Mouse (Mus musculus) urinary bladder, postnatal 10 days (tissue): Measurements from ENCODE around the gene Fanca.

Experiments
- DNase-seq: peaks from one replicate; pipeline ENCODE4 v3.0.0; 2022; ENCODE audit warnings: low spot score

Fanca gene

GRCm38 (mm10) chr8:123318467-123318911, at the start of gene Fanca:
Gene Fanca, minus strand, starts transcription at chr8:123318576.
- DNase-seq: peak; percentile 64

GRCm38 (mm10) chr8:123361082-123361739, 42.8 kb upstream of the Fanca start:
- DNase-seq: no peak

GRCm38 (mm10) chr8:123353216-123353615, 34.8 kb upstream of the Fanca start:
- DNase-seq: no peak

DNA sequence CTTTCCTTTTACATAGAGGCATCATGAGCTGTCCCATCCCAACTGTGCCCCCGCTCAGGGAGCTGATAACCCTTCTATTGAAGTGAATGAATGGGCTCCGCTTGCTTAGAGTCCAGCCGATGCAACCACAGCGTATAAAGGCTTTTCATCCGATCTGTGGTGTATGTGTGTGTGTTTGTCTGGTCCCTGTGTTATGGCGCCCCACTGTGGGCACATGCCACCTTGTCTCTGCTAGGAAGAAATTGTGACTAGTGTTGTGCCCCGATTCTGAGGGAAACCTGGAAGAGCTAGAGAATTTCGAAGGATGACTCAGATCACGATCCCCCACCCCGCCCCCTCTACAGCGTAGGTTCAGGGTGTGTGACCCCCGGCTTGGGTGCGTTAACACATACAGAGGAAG, 34.4 kb upstream of the Fanca start:
- no peak for DNase-seq

- DNase-seq: no peak
Measured at GRCm38 (mm10) chr8:123352118-123352517, 33.7 kb upstream of the Fanca start.

DNA sequence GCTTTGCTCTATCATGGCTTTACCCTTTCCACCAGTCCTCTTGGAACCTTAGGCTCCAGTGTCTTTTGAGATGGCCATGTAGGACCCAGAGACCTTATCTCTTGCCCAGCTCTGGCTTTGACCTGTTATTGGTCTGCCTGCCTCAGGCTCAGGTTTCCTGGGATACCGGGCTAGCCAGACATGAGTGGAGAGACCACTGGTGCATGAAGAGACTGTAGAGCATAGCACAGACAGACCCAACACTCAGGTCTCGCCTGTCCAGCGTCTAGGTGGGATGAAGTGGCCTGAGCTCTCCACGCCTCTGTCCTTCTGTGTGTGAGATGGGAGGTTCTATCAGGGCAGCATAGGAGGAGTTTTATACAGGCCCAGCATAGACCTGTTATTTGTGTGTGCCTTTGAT, 30.7 kb upstream of the Fanca start:
- no peak for DNase-seq

DNA sequence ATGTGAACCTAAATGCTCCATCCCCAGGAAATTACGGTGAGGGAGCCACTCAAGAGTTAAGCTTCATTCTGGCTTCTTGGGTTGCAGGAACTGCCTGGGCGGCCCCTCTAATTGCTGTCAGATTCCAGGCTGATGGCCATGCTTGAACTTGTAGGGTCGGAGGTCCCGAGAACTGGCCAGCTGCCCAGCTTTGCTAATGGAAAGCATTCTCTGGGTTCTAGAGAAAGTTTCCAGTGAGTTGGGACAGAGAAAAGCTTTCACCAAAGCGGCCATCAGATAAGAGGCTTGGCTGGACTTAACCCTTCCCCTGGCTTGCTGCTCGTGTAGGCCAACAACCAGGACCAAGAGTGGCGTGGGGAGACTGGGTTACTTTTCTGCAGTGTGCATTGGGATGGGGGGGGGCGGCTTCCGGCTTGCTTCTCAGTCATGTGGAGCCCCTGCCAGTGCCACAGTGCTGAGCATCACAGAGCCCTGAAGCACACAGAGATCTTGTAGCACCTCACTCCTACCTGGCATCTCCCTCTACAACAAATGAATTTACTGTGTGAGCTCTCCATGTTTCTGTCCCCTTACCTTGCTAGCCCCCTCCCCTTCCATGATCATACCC, 30.0 kb upstream of the Fanca start:
- DNase-seq: no peak

DNA sequence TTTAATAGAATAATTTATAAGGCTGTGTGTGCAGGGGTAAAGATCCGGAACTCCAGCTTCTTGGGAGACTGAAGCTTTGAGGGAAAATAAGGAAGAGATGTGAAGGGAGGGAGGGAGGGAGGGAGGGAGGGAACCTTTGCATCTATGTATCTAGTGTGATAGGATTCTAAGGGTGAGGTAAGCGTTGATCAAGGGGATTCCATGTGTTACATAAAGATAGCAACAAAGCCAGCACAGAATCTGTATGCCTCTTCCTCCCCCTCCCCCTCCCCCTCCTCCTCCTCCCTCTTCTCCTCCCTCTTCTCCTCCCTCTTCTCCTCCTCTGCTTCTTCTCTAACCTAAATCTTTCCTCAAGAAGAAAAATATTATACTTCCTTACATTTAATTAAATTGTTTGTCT, 28.9 kb upstream of the Fanca start:
- DNase-seq: no peak

GRCm38 (mm10) chr8:123345856-123346255, 27.5 kb upstream of the Fanca start:
- DNase-seq: no peak

DNA sequence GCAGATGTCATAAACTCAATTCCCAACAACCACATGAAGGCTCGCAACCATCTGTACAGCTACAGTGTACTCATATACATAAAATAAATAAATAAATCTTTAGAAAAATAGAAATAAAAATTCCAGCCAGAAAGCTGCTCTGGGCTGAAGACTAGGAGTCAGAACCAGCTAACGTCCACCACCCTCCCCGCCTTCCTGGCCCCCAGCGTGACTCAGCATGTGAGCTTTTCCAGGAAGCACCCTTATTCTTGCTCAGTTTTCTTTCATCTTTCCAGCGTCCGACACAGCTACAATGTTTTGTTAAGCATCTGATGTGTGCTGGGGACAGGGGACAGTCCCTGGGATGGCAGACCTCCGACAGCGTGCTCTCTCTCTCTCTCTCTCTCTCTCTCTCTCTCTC, 26.8 kb upstream of the Fanca start:
- DNase-seq: no peak

- DNase-seq: no peak
Measured at GRCm38 (mm10) chr8:123343422-123343821, 25.0 kb upstream of the Fanca start.

- DNase-seq: no peak
Measured at GRCm38 (mm10) chr8:123342911-123343310, 24.5 kb upstream of the Fanca start.

DNA sequence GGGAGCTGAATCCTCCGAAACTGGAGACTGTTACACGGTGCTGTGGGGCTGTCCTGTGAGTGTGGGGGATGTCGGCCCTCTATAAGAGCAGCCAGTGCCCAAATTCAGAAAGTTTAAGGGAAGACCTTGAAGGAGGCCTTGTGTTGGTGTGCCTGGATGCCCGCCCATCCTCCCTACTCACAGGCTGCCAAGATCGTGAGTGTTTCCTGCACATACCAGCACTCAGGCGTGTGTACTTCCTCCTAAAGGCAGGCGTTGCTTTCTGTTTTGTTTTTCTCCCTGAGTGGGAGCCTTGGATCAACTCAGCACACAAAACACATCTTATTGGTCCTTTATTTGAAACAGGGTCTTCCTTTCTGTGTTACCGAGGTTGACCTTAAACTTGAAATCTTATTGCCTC, 23.9 kb upstream of the Fanca start:
- DNase-seq: no peak

- no peak for DNase-seq
Measured at GRCm38 (mm10) chr8:123341040-123342015, 23.0 kb upstream of the Fanca start.

GRCm38 (mm10) chr8:123340071-123340470, 21.7 kb upstream of the Fanca start:
- DNase-seq: no peak

DNA sequence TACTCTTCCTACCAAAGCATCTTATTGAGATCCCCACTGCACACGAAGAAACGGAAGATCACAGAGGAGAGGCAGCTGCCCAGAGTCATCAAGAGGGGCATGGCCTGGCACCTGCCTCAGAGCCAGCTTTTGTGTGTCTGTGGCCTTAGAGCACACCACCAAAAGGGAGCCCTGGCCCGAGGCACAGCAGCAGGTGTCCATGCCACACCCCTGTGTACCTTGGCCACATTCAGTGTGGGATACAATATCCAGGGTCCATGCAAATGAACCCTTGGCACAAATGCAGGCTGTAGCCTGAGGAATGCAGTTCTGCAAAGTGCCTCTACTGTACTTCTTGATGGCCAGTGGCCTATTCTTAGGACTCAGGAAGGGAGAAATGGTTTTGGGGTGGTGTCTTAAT, 19.1 kb upstream of the Fanca start:
- no peak for DNase-seq

- no peak for DNase-seq
Measured at GRCm38 (mm10) chr8:123334467-123334866, 16.1 kb upstream of the Fanca start.

DNA sequence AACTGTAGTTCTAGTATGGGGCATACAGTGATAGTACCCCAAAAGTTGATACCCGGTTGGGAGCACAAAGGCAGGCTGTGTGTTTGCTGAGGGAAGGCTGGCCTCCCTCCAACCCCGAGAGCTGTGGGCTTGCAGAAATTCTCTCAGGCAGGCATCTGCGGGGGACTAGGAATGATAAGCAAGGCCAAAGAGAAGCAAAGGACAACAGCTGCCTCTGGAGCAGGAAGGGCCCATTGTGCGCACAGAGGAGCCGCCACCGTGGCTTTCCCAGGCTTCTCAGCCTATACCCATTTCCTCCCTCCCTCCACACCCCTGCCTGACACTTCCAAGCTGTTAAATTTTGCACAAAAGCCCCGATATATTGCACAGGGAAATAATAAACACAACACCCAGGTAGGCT, 15.5 kb upstream of the Fanca start:
- DNase-seq: no peak

DNA sequence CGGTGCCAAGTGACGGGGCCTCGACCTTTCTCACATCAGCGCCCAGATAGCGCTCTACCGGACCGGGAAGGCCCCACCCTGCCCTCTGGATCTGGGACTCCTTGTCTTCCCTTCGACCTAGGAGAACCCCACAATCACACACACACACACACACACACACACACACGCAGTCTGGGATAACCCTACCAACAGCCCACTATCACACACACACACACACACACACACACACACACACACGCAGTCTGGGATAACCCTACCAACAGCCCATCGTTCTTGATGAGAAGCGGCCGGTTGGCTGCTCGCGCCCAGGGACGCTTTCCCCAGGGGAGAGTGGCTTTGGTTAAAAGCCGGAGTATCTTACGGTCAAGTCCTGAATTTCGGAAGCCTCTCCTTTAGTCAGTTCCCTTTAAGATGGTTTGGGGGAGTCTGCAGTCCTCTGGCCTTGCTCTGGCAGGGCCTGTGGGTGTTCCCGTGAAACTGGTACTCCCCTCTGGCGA, 14.8 kb upstream of the Fanca start:
- no peak for DNase-seq

DNA sequence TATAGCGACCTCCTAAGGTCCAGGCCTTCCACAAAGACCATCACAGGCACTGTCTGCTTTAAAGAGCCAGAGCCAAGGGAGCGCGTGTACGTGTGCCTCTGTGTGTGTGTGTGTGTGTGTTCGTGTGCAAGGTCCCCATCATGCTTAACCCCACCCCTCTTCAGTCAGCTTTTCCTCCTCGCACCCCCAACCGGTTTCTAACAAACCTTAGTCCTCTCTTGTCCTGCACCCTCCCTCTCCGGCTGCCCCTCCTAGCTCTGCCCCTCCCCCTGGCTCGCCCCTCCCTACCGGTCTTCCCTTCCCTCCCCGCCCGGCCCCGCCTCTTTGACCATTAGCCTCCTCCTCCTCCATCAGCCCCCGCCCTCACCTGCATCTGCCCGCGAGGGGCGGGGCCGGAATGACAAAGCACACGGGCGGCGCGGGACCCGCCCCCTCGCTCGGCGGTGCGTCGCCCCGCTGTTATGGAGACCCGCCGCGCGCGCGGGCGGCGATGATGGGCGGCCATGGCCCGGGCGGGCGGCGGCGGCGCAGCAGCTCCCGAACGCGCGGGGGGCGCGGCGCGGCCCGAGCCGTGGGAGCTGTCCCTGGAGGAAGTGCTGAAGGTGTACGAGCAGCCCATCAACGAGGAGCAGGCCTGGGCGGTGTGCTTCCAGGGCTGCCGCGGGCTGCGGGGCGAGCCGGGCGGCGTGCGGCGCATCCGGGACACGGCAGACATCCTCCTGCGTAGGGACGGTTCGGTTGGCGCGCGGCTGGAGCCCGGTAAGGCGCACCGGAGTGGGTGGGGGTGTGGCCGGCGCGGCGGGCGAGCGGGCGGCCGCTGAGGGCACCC, 14.1 kb upstream of the Fanca start, which contains the start of gene Spire2:
TSS of gene Spire2 (plus strand) at position 452 of the 829 bp plus-strand sequence.
- DNase-seq: no peak

DNA sequence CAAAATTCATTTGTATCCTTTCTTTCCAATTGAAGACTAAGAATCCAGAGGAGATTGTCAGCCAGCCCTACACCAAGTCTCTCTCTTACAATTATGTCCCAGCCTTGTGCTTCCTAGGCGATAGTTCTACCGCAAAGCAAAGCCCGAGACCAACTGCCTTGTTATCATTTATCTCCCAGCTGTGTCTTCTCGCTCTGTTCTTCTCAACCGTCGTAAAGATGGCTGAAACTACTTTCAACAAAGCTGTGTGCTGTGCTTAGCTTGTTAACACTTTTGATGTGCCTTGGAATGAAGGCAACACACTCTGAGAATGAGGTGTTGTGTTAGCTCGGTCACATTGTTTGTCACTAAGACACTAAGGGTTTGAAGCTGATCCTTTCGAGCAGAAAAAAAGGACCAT, 13.4 kb upstream of the Fanca start:
- DNase-seq: no peak

DNA sequence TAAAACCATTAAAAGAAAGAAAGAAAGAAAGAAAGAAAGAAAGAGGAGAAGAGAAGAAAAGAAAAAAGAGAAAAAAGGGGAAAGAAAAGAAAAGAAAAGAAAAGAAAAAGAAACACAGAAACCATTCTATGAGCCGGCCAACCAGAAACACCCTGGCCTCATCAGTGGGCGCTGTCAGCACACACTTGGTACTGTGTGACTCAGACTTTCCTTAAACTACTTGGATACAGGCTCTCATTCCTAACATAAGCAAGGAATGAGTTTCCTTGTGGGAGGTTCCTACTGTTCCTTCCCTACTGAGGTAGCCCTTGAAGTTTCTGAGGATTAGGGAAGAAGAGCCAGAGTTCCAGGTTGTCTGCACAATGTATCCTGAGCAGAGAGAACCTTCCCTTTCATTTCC, 12.9 kb upstream of the Fanca start:
- no peak for DNase-seq
